Mouse (Mus musculus): ENCODE measurements around the gene Arhgef3. TPM values are rescaled to one million over a fixed set of nuclear protein-coding genes. Genes with fewer than 3 reads are reported as not detected.

Arhgef3 gene
- total RNA-seq, 2 experiments from 2014 or later, result 77.1 to 79.5 TPM

DNA sequence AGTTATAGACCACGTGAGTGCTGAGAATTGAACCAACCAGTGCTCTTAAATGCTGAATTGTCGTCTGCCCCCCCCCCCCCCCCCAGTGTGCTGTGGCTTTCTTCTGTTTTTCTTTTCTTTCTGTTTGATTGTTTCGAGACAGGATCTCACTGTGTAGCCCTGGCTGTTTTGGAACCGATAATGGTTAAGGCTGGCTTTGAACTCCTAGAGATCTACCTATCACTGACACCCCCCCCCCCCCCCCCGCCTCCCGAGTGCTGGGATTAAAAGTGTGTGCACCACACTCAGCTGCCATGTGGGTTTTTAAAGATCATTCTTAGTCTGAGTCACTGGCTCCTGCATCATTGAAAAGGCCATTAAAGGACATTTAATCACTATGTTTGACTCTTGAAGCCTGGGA, 147.7 kb downstream of the Arhgef3 start:
- Histone ChIP-seq H3K27ac (no peak overlapping the region), H3K4me3 (no peak overlapping the region)
- no peak for DNase-seq (ENCODE audit: low spot score in 2 of 2)
- TF ChIP-seq CTCF (conservative IDR thresholded peaks at IDR 0.05), result no peak

DNA sequence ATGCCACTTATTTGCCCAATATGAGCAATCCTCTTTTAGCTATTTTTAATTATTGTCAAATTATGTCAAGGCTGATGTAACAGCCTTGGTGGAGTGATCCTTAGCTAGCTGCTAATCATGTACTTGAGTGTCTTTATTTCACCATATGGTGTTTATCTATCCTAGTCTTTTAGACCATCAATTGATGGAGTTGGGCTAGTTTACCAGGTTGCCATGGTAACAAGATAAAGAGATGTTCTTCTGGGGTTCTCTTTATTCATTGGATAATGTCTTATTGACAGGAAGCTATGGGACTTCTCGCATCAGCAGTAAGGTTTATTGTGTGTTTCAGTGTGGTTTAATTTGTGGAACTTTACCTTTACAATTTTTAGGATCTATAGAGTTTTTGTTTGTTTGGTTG, 151.9 kb downstream of the Arhgef3 start:
- TF ChIP-seq CTCF (conservative IDR thresholded peaks at IDR 0.05), result no peak
- Histone ChIP-seq H3K27ac (peak overlapping the region; percentile 36; the same call in 1 of the 2 replicates), H3K4me3 (no peak overlapping the region)
- DNase-seq (ENCODE audit: low spot score in 2 of 2), result no peak

DNA sequence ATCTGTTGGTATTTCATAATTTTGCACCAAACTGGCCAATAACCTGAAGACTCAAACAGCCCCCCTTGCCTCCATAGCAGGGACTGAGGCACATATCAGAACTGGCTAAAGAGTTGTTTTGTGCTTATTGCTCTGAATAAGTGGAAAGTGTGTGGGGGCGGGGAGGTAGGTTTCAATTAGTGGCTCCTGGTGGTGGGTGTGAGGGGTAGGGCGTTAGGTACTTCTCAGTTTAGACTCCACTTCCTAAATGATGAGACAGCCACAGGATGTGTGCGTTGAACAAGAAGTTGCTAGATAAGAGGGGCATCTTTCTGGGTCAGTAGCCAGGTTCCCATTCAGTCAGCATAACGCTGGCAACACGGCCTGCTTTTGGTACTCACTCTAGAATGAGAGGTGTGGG, 153.4 kb downstream of the Arhgef3 start:
- Histone ChIP-seq H3K4me3 (no peak overlapping the region), H3K27ac (peak overlapping the region; percentile 79; the same call in 1 of the 2 replicates)
- no peak for TF ChIP-seq CTCF (conservative IDR thresholded peaks at IDR 0.05)
- DNase-seq (ENCODE audit: low spot score in 2 of 2), result no peak

DNA sequence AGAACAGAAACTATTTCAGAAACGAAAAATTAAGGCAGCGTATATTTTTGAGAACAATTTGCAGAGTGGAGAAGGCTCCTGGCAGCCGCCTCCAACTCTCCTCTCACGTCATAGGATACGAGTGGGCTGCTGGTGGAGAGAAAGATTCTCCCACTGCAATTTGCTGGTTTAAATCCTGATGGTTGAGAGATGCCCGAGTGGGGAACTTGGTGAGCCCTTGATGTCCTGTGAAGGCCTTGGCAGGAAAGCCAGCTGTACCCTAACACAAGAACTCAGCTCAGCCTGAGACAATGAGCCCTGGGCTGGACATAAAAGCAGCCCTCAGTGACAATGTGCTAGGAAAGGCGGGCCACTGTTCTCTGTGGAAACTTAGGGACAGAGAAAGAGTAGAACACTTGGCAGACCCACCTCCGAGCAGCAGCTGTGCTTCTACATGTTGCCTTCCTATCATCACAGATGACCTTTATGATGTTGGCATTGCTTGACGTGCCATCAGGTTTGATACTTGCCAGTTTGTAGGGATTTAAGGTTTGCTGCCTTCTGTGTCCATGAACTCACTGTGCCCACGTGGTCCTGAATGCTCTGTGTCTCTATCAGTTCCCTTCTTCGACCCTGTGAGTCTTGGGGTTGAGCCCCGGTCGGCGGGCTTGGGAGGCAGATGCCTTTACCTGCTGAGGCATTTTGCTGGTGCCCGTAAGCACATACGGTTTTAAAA, 154.4 kb downstream of the Arhgef3 start:
- no peak for TF ChIP-seq CTCF (conservative IDR thresholded peaks at IDR 0.05)
- DNase-seq (ENCODE audit: low spot score in 2 of 2), result peak; percentile 57 to 74
- Histone ChIP-seq H3K27ac (peak overlapping the region; percentile 79), H3K4me3 (no peak overlapping the region)

DNA sequence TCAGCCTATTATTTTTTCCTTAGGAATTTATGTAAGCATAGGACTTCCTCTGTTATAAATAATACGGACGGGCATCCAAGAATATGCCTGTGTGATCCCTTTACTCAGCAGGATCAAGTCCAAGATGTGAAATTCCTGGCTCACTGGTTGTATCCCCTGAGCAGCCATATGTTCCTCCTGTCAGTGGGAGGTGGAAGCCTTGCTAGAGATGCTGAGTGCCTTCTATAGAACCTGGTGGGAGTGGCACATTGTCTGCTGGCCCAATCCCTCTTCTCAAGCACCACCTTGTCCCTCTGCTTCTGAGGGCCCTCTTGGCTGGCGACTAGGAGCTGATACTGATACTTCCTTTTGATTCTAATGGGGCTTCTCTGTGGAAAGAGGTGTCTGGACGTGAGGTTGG, 155.1 kb downstream of the Arhgef3 start:
- peak overlapping the region; percentile 79 for H3K27ac ChIP-seq
- no peak overlapping the region for H3K4me3 ChIP-seq
- peak; percentile 22 to 72 for DNase-seq (ENCODE audit: low spot score in 2 of 2)
- no peak for TF ChIP-seq CTCF (conservative IDR thresholded peaks at IDR 0.05)

DNA sequence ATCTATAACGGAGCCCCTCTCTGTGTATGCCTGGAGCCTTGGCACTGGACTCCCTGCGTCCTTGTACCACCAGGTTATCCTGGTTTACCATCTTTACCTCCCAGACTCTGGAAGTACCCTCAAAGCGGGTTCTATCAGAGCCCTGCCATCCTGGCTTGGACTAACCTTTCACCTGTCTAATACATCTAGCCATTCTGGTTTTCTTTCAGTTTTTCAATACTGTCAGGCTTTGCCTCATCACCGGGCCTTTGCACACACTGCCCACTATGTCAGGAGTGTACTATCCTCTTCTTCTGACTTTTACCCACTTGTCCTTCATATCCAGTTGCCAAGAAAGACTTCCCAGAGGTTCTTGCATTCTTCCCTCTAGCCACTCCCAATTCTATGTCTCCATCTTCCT, 155.8 kb downstream of the Arhgef3 start:
- DNase-seq (ENCODE audit: low spot score in 2 of 2), result no peak
- TF ChIP-seq CTCF (conservative IDR thresholded peaks at IDR 0.05), result no peak
- no peak overlapping the region for H3K4me3 ChIP-seq
- H3K27ac ChIP-seq, result peak overlapping the region; percentile 79; the same call in 1 of the 2 replicates

DNA sequence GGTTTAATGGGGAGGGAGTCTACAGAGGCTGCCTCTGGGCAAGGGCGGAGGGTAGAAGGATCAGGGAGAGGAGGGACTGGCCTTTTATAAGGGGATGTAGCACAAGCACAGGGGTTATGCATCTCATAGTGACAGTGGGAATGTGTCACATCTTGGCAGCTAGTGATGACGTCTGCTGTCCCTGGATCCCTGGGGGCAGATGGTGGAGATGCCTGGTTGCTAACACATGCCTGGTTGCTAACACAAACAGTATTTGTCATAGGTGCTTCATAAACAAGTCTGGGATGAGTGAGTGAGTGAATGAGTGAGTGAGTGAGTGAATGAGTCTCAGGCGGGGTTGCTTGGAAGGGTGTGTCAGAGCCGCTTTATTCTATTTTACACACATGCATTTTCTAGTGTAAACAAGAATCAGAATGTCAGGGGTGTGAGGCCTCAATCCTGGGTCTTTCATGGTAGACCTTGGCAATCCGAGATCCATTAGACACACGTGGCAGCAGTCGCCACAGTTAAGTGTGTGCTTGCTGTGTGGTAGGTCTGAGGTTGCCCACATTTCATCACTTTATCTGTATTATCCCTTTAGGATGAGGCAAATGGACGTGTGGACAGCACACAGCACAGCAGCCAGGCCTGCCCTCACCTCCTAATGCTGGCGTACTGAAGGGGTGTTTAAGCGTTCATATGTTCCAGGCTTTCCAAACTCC, 156.8 kb downstream of the Arhgef3 start:
- DNase-seq (ENCODE audit: low spot score in 2 of 2), result peak in 1 of 2 experiments; percentile 36
- no peak for TF ChIP-seq CTCF (conservative IDR thresholded peaks at IDR 0.05)
- H3K27ac ChIP-seq, result no peak overlapping the region
- no peak overlapping the region for H3K4me3 ChIP-seq

DNA sequence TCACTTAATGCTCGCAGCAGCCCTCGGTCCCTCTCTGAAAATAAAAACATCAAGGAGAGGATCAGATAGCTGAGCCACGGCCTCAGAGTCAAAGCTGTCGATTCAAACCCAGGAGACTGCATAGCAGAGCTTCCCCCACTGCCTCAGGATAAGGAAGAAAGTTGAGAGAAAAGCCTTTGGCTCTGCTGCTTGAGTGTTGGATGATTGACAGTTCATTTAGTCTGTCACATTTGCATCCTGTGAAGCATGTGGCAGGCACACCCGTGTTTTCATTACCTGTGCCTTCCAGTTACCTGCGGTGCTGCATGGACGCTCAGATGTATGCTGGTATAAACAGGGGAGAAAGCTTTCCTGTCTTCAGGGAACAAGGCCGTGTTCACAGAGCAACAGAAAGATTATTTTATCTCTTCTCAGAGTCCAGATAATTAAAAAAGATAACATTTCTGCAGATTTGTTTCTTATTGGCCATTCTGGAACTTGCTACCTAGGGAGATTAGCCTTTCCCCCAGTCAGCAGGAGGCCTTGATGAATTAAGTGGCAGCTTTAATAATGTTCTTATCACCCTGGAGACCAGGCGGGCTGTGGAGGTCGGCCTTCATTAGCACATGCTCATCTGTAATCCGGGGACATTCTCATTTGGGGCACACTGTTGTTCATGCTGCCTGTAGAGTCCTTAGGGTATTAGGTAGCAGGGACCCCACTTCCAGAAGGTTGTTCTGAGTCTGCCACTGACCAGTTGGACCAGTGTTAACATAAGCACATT, 157.6 kb downstream of the Arhgef3 start:
- no peak for DNase-seq (ENCODE audit: low spot score in 2 of 2)
- TF ChIP-seq CTCF (conservative IDR thresholded peaks at IDR 0.05), result no peak
- H3K4me3 ChIP-seq, result no peak overlapping the region
- H3K27ac ChIP-seq, result no peak overlapping the region

DNA sequence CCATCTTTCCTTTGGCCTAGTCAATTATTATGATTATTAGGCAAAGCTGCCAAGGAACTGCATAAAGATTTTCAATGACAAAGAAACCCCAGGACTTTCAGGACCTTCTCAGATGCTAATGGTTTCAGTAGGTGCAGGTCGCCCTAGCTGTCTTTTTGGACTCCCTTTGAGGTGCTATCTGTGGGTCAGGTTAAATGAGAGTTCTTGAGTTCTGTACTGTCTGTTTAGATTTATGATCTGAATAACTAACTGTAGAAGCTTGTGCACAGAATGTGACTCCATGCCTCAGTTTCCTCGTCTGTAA, 158.1 kb downstream of the Arhgef3 start:
- DNase-seq (ENCODE audit: low spot score in 2 of 2), result no peak
- Histone ChIP-seq H3K27ac (no peak overlapping the region), H3K4me3 (no peak overlapping the region)
- no peak for TF ChIP-seq CTCF (conservative IDR thresholded peaks at IDR 0.05)

DNA sequence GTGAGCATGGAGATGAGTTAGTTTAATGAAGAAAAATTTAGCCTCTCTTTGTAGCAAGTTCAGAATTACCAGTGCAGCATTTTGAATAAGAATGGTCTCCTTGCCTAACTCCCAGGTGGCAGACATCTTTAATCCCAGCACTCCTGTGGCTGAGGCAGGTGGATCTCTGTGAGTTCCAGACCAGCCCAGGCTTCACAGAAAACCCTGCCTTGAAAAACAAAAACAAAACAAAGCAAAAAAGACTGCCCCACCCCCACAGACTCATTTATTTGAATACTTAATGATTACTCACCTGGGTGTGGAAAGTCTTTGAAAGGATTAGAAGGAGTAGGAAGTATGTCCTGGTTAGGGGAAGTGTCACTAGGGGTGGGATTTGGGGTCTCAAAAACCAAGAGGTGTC, 158.5 kb downstream of the Arhgef3 start:
- no peak for TF ChIP-seq CTCF (conservative IDR thresholded peaks at IDR 0.05)
- H3K27ac ChIP-seq, result no peak overlapping the region

DNA sequence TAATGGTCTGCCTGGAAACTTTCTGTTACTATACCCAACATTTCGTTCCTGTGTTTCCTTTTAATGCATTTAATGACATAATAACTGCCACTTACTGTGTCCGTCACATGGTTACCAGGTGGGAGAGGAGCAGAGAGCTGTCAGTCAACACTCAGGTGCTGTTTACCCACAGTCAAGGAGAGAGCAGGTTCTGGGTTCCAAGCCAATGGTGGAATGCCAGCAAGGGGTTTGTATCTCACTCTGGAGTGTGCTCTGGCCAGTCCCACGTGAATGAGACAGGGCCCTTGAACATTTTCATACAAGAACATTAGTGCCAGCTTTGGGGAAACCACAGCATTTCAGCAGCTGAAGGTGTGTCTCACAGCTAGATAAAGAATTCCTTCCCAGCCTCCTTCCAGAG, 162.6 kb downstream of the Arhgef3 start:
- Histone ChIP-seq H3K27ac (no peak overlapping the region), H3K4me3 (no peak overlapping the region)
- no peak for DNase-seq (ENCODE audit: low spot score in 2 of 2)
- no peak for TF ChIP-seq CTCF (conservative IDR thresholded peaks at IDR 0.05)

More for the DNA sequence above, 158.5 kb downstream of the Arhgef3 start:
- no peak for DNase-seq (ENCODE audit: low spot score in 2 of 2)
- H3K4me3 ChIP-seq, result no peak overlapping the region

DNA sequence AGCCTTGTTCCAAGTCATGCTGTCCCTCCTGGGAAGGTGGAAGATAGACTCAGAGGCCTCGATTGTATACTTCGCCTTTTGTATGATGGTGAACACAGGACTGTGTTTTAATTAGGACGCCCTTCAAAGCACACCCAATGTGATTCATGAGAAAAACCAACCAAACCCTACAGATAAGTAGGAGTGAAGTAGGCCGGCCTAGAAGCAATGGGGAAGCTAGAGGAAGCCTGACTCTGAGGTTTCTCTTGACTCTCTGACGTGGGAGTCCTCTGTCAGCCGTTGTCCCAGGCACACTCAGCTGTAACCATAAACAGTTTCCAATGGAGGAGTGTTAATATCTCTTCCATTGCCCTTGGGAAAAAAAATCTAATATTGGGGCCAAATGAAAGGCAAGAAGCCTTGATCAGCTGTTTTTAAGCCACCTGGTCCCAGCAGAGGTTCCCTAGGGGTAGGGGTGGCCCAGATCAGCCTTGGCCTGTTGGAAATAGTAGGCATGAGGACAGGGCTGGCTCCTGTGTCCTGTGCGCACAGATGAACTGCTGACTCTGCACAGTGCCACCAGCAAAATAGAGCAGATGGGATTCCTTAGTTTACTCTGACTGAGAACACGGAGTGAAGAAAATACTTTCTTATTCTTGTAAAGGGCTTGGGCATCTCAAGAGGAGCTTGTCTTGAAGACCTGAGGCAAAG, 165.6 kb downstream of the Arhgef3 start:
- H3K27ac ChIP-seq, result no peak overlapping the region
- no peak overlapping the region for H3K4me3 ChIP-seq
- DNase-seq (ENCODE audit: low spot score in 2 of 2), result no peak
- no peak for TF ChIP-seq CTCF (conservative IDR thresholded peaks at IDR 0.05)

DNA sequence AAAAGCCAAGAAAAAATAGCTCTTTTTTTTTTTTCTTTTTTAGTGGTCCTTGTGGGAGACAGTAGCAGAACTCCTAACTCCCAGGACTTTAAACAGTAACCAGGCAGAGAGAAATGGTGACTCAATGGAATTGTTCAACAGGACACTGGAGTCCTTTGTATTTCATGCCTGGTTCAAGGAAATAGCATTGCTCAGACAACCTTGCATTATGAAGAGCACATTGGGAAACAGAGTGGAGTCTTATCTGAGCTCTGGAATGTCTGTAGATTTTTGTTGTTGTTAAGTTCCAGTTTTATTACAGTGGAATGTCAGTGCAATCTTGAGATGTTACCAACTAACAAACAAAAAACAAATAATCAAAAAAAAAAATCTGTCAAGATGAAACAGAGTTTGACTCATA, 169.3 kb downstream of the Arhgef3 start:
- no peak for DNase-seq (ENCODE audit: low spot score in 2 of 2)
- no peak for TF ChIP-seq CTCF (conservative IDR thresholded peaks at IDR 0.05)
- Histone ChIP-seq H3K27ac (no peak overlapping the region), H3K4me3 (no peak overlapping the region)

All from layer of hippocampus, adult 2 months (tissue).